Mouse (Mus musculus) heart, adult 2 months (tissue): ENCODE data around the gene Nfic.

Experiments used
- CTCF ChIP-seq: fragments of 200-600 bp; IDR thresholded peaks from 2 replicates; pipeline ENCODE4 v1.8.1; 2022; ENCODE audit warnings: antibody characterized with exemption, mild to moderate bottlenecking, moderate library complexity
- POLR2A ChIP-seq: fragments of 200-500 bp; IDR thresholded peaks from 2 replicates; pipeline ENCODE4 v1.6.1; 2011; ENCODE audit warnings: mild to moderate bottlenecking, low read depth, low read length, control low read depth; ENCODE audit not compliant: insufficient read depth

DNA sequence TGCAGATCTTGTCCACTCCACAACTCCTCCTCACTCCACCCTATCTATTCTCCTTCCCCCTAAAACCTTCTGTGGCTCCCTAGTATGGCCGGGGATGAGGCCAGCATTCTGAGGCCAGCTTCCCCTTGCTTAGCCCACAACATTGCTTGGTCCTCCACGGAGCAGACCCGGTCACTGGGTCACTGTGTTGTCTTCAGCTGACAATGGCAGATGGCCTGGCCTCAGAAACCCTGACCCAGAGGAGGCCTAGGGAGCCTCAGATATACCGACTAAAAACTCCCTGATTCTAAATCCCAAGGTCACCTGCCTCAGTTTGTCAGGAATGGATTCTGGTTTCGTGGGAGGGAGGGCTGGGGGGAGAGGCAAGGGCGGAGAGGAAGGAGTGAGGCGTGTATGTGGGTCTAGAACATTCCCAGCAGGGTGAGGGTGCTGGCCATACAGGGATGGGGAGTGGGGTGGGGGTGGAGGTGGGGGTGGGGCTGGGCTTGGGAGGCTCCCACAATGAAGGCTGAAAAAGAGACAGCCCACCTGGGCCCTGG is 53.1 kb downstream of the Nfic start:
- TF ChIP-seq CTCF (no peak), POLR2A (no peak)
